Mouse (Mus musculus) heart, embryonic 10.5 days (tissue): ENCODE data around the gene Nr2f2. TPM values are rescaled to one million over a fixed set of nuclear protein-coding genes. Genes with fewer than 3 reads are reported as not detected.
A peak's percentile ranks its signal among the peaks of the same experiment; 100 is the strongest.

Experiments
- DNase-seq: peaks from one replicate; pipeline ENCODE4 v3.0.0-alpha.2; 2017; ENCODE audit warnings: low spot score
- H3K27ac ChIP-seq: fragments of 300-500 bp; sonication (generic); 2 replicates; pipeline ENCODE4 v1.5.1; 2016; ENCODE audit warnings: mild to moderate bottlenecking
- H3K27me3 ChIP-seq: fragments of 300-500 bp; sonication (generic); 2 replicates; pipeline ENCODE4 v1.6.1; 2016; ENCODE audit warnings: mild to moderate bottlenecking; ENCODE audit not compliant: poor library complexity, insufficient read depth, severe bottlenecking
- H3K36me3 ChIP-seq: fragments of 300-500 bp; sonication (generic); 2 replicates; pipeline ENCODE4 v1.6.1; 2016; ENCODE audit warnings: mild to moderate bottlenecking, moderate library complexity
- H3K4me1 ChIP-seq: fragments of 300-500 bp; sonication (generic); 2 replicates; pipeline ENCODE4 v1.6.1; 2016; ENCODE audit warnings: mild to moderate bottlenecking
- H3K4me3 ChIP-seq: fragments of 300-500 bp; sonication (generic); 2 replicates; pipeline ENCODE4 v1.5.1; 2016; ENCODE audit warnings: mild to moderate bottlenecking, moderate library complexity
- H3K9me3 ChIP-seq: fragments of 300-500 bp; sonication (generic); 2 replicates; pipeline ENCODE4 v1.6.1; 2016; ENCODE audit warnings: mild to moderate bottlenecking, moderate library complexity
- WGBS: fragments of 180-500 bp; shearing (Covaris S2); methylation state at CpG from one replicate; pipeline ENCODE4 v1.1.7; 2016; 5-methylcytosine and 5-hydroxymethylcytosine counted together
- polyA plus RNA-seq: library from polyadenylated mRNA; unstranded; fragments of >200 nt; fragmentation: Nextera tagmentation; extraction: Ambion mirVana; gene quantifications from 2 replicates; pipeline ENCODE4 v1.2.1, GENCODE M21; 2016

Gene Nr2f2
- 16.2 and 48.0 TPM in 2 replicates for polyA plus RNA-seq

GRCm38 (mm10) chr7:70365941-70366807 lies at the start of gene Nr2f2:
Gene Nr2f2 (minus strand): TSS chr7:70366735.
- DNase-seq = no peak
- Histone ChIP-seq H3K4me3 (peak within 1 kb of the TSS; percentile 62), H3K27ac (peak within 1 kb of the TSS; percentile 91), H3K36me3 (no peaks in the 10 kb centered on the region), H3K4me1 (peaks cover 24% of the 10 kb centered on the region), H3K27me3 (peaks cover 54% of the 10 kb centered on the region), H3K9me3 (no peaks in the 10 kb centered on the region)
- 1% methylated on average over 16 of the region's 16 CpGs for WGBS

- 83% methylated on average over 4 of the region's 4 CpGs for WGBS
- no peak for DNase-seq
Measured at GRCm38 (mm10) chr7:70414461-70414860, 47.9 kb upstream of the Nr2f2 start.

GRCm38 (mm10) chr7:70413646-70414045 lies 47.1 kb upstream of the Nr2f2 start:
- 80% methylated on average over 4 of the region's 4 CpGs for WGBS
- Histone ChIP-seq H3K4me3 (no peak overlapping the region), H3K9me3 (no peaks in the 10 kb centered on the region), H3K27me3 (0 out of 2 replicates have a peak, but pooled peaks cover 4% of the 10 kb centered on the region), H3K36me3 (no peaks in the 10 kb centered on the region), H3K27ac (no peak overlapping the region), H3K4me1 (peaks cover 18% of the 10 kb centered on the region)
- DNase-seq = no peak

More at GRCm38 (mm10) chr7:70414461-70414860, 47.9 kb upstream of the Nr2f2 start:
- no peaks in the 10 kb centered on the region for H3K36me3 ChIP-seq
- no peak overlapping the region for H3K4me3 ChIP-seq
- no peaks in the 10 kb centered on the region for H3K9me3 ChIP-seq
- H3K27me3 ChIP-seq = 0 out of 2 replicates have a peak, but pooled peaks cover 4% of the 10 kb centered on the region
- no peak overlapping the region for H3K27ac ChIP-seq
- H3K4me1 ChIP-seq = peaks cover 11% of the 10 kb centered on the region

- no peak overlapping the region for H3K4me3 ChIP-seq
- peaks cover 18% of the 10 kb centered on the region for H3K4me1 ChIP-seq
- DNase-seq = no peak
- no peaks in the 10 kb centered on the region for H3K36me3 ChIP-seq
- H3K27me3 ChIP-seq = 0 out of 2 replicates have a peak, but pooled peaks cover 4% of the 10 kb centered on the region
- no peak overlapping the region for H3K27ac ChIP-seq
- 89% methylated on average over 7 of the region's 7 CpGs for WGBS
- no peaks in the 10 kb centered on the region for H3K9me3 ChIP-seq
Measured at GRCm38 (mm10) chr7:70412900-70413299, 46.4 kb upstream of the Nr2f2 start.

DNA sequence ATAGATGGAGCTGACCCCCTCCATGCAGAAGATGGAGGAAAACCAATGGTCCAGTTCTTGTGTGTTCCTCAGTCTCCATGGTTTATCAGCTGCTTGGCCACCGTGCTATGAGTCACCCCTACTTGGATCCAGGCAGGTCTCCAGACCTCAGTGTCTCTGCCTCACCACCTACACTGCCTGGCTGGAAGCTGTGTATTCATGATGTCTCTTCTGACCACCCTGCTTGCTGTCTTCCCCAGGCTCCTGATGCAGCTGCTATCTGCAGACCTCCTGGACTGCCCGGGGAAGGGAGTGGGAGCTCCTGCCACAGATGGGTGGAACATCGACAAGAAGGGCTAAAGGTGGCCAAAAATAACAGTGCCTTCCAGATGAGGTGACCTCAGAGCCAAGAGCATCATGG lies 43.8 kb upstream of the Nr2f2 start:
- Histone ChIP-seq H3K36me3 (no peaks in the 10 kb centered on the region), H3K27ac (peak overlapping the region; percentile 47; the same call in 1 of the 2 replicates), H3K4me3 (0 out of 2 replicates have a peak overlapping the region, but pooled peaks have one; percentile 18), H3K4me1 (peaks cover 18% of the 10 kb centered on the region), H3K27me3 (0 out of 2 replicates have a peak, but pooled peaks cover 3% of the 10 kb centered on the region), H3K9me3 (no peaks in the 10 kb centered on the region)
- no peak for DNase-seq
- WGBS = 50% methylated on average over 3 of the region's 3 CpGs

DNA sequence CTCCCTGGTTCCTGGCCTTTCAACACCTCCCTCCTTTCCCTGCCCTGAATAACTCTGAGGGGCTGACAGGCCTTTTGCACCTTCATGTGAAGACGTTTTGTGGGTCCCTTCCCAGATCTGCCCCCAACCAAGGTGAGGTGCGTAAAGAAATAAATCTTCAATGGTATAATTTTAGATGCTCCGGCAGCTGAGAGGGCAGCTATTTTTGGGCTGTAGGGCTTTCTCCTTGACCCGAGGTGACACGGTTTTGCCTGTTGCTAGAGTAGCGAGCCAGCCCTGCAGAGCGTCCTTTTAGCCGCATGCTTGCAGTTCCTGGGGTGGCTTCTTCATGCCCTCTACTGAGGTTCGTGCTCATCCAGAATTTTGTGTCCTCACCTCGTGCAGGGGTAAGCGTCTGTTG lies 43.4 kb upstream of the Nr2f2 start:
- H3K4me3 ChIP-seq = 0 out of 2 replicates have a peak overlapping the region, but pooled peaks have one; percentile 18
- H3K36me3 ChIP-seq = no peaks in the 10 kb centered on the region
- peaks cover 18% of the 10 kb centered on the region for H3K4me1 ChIP-seq
- H3K27me3 ChIP-seq = no peaks in the 10 kb centered on the region; the same call in 1 of the 2 replicates
- 43% methylated on average over 11 of the region's 11 CpGs for WGBS
- no peaks in the 10 kb centered on the region for H3K9me3 ChIP-seq
- DNase-seq = peak; percentile 76
- H3K27ac ChIP-seq = peak overlapping the region; percentile 47; the same call in 1 of the 2 replicates

DNA sequence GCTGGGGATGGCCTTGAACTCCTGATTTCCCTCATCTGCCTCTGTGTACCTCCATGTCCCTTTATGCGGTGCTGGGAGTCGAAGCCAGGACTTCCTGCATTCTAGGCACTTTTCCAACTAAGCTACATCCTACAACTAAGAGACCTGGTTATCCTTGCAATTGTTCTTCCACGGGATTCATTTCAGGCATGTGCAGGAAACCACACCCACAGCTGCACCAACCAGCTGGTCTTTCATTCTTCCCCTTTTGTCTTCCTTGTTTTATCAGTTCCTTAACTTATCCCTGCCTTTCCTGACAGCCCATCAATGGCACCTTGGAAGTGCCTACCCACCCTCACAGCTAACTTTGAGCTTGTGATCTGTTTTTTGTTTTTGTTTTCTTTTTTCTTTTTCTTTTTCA lies 42.3 kb upstream of the Nr2f2 start:
- WGBS = 57% methylated on average over 3 of the region's 3 CpGs

GRCm38 (mm10) chr7:70407123-70407522 lies 40.6 kb upstream of the Nr2f2 start:
- H3K27ac ChIP-seq = no peak overlapping the region
- no peak overlapping the region for H3K4me3 ChIP-seq
- no peaks in the 10 kb centered on the region for H3K9me3 ChIP-seq
- no peak for DNase-seq
- WGBS = 90% methylated on average over 11 of the region's 11 CpGs
- H3K27me3 ChIP-seq = peaks cover 6% of the 10 kb centered on the region; the same call in 1 of the 2 replicates
- H3K4me1 ChIP-seq = peaks cover 22% of the 10 kb centered on the region
- no peaks in the 10 kb centered on the region for H3K36me3 ChIP-seq

More for the DNA sequence above, 42.3 kb upstream of the Nr2f2 start:
- H3K4me3 ChIP-seq = no peak overlapping the region
- no peaks in the 10 kb centered on the region for H3K9me3 ChIP-seq
- H3K4me1 ChIP-seq = peaks cover 22% of the 10 kb centered on the region
- H3K27me3 ChIP-seq = peaks cover 6% of the 10 kb centered on the region; the same call in 1 of the 2 replicates
- no peaks in the 10 kb centered on the region for H3K36me3 ChIP-seq
- DNase-seq = no peak
- no peak overlapping the region for H3K27ac ChIP-seq

DNA sequence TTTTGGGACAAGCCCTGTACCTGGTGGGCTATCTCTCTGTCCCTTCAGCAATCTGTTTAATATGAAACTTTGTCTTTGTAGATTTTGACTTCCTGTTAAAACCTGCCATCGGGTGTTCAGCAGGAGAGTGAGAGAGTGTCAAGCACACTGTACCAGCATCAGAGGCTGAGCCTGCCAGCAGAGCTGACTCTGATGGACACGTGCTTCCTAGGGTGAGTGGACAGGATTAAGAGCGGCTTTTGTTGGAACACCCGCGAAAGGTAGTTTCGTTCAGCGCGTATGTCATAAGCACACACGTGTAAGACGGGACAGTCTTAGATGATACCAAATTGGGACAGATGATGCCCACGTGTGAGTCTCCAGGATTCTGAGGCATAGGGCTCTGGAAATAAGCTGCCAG lies 40.0 kb upstream of the Nr2f2 start:
- Histone ChIP-seq H3K4me3 (no peak overlapping the region), H3K27ac (no peak overlapping the region), H3K36me3 (no peaks in the 10 kb centered on the region), H3K27me3 (peaks cover 6% of the 10 kb centered on the region; the same call in 1 of the 2 replicates), H3K4me1 (peaks cover 22% of the 10 kb centered on the region), H3K9me3 (no peaks in the 10 kb centered on the region)
- no peak for DNase-seq
- 84% methylated on average over 11 of the region's 11 CpGs for WGBS

DNA sequence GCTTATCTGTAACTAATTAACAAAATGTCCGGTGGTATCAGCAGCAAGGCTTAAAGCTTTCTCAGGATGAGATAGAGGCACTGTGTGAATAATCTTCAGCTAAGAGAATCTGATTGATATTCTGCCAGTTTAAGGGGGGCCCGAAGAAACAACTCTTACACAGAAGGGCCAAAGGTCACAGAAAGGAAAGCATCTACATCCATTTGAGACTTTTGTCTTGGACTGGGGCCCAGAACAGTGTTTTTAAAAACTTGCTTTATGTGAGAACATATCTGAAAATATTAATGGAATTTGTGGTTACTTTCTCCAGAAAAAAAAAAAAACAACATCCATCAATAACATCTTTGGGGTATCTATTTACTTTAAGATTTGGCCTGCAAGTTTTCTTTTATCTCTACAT lies 38.9 kb upstream of the Nr2f2 start:
- no peaks in the 10 kb centered on the region for H3K36me3 ChIP-seq
- H3K9me3 ChIP-seq = no peaks in the 10 kb centered on the region
- H3K27me3 ChIP-seq = peaks cover 6% of the 10 kb centered on the region; the same call in 1 of the 2 replicates
- no peak overlapping the region for H3K27ac ChIP-seq
- 71% methylated on average over 2 of the region's 2 CpGs for WGBS
- DNase-seq = no peak
- H3K4me1 ChIP-seq = peaks cover 20% of the 10 kb centered on the region
- H3K4me3 ChIP-seq = no peak overlapping the region

- 0 out of 2 replicates have a peak, but pooled peaks cover 3% of the 10 kb centered on the region for H3K27me3 ChIP-seq
- no peaks in the 10 kb centered on the region for H3K36me3 ChIP-seq
- no peak for DNase-seq
- no peaks in the 10 kb centered on the region for H3K9me3 ChIP-seq
- 82% methylated on average over 4 of the region's 4 CpGs for WGBS
- H3K27ac ChIP-seq = no peak overlapping the region
- H3K4me3 ChIP-seq = no peak overlapping the region
- no peaks in the 10 kb centered on the region for H3K4me1 ChIP-seq
Measured at GRCm38 (mm10) chr7:70382828-70383227, 16.3 kb upstream of the Nr2f2 start.

DNA sequence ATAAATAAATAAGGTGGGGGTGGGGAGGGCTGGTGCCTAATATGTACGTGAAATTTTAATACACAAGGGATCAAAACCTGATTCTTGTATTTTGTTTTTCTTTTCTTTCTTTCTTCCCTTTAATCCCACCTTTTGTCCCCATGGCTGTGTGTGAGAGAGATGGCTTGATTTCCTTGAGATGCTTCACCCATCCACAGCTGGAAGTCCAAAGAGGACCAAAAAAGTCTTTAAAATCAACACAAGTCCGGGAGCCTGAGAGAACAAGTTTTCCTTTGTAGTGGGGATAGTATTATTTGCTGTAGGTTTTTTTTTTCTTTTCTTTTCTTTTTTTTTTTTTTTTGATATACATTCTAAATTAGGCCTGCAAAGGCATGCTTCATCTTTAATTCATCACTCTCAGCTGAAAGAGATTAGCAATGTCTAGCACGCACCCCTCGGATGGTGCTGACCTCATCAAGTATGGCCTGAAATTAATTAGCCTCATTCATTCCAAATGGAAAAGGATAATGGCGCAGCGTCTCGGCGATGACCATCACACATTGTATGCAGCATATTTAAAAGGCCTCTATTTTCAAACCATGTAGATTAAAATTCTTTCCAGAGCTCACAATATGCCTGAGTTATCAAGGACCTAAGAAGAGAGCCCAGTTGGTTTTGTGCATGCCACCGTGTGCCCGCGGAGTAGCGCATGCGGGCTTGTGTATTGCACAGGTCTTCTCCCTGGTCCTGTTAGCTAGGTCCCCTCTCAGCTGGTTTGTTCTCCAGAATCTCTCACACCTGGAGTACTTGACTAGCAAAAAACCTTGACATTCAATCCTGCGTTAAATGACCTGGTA lies 15.1 kb upstream of the Nr2f2 start:
- DNase-seq = no peak
- Histone ChIP-seq H3K4me1 (no peaks in the 10 kb centered on the region), H3K36me3 (no peaks in the 10 kb centered on the region), H3K27me3 (0 out of 2 replicates have a peak, but pooled peaks cover 3% of the 10 kb centered on the region), H3K9me3 (no peaks in the 10 kb centered on the region), H3K27ac (no peak overlapping the region), H3K4me3 (no peak overlapping the region)
- WGBS = 89% methylated on average over 14 of the region's 14 CpGs
